Mouse (Mus musculus): ENCODE results near the gene Sass6.
"Not testable (repeated sequence)": the region's sequence is repeated elsewhere in the genome, so short reads cannot be mapped to it uniquely, and the experiment has no call there.

Gene Sass6

GRCm38 (mm10) chr3:116632971-116633370 lies 38.2 kb downstream of the Sass6 start:
- DNase-seq, result no peak

GRCm38 (mm10) chr3:116634091-116634490 lies 39.3 kb downstream of the Sass6 start:
- DNase-seq, result no peak

GRCm38 (mm10) chr3:116634853-116635252 lies 40.1 kb downstream of the Sass6 start:
- DNase-seq, result no peak

GRCm38 (mm10) chr3:116635799-116636198 lies 41.0 kb downstream of the Sass6 start:
- DNase-seq, result no peak

- DNase-seq, result no peak
These were observed 43.1 kb downstream of the Sass6 start for GRCm38 (mm10) chr3:116637693-116638476.

GRCm38 (mm10) chr3:116638572-116638971 lies 43.8 kb downstream of the Sass6 start:
- DNase-seq, result no peak

GRCm38 (mm10) chr3:116640024-116640423 lies 45.2 kb downstream of the Sass6 start:
- no peak for DNase-seq

- DNase-seq, result no peak
These were observed 47.1 kb downstream of the Sass6 start for GRCm38 (mm10) chr3:116641811-116642371.

- DNase-seq, result no peak
These were observed 47.6 kb downstream of the Sass6 start for GRCm38 (mm10) chr3:116642373-116642772.

- no peak for DNase-seq
These were observed 51.6 kb downstream of the Sass6 start for GRCm38 (mm10) chr3:116646387-116646786.

- DNase-seq, result no peak
These were observed 54.0 kb downstream of the Sass6 start for GRCm38 (mm10) chr3:116648805-116649204.

GRCm38 (mm10) chr3:116650698-116651097 lies 55.9 kb downstream of the Sass6 start:
- no peak for DNase-seq

GRCm38 (mm10) chr3:116652033-116652446 lies 57.3 kb downstream of the Sass6 start:
- no peak for DNase-seq

- no peak for DNase-seq
These were observed 58.6 kb downstream of the Sass6 start for GRCm38 (mm10) chr3:116653278-116653945.

GRCm38 (mm10) chr3:116654051-116654450 lies 59.3 kb downstream of the Sass6 start:
- DNase-seq, result not testable (repeated sequence)

- DNase-seq, result no peak
These were observed 61.6 kb downstream of the Sass6 start for GRCm38 (mm10) chr3:116656184-116656965.

- DNase-seq, result no peak
These were observed 64.3 kb downstream of the Sass6 start for GRCm38 (mm10) chr3:116658928-116659565.

- no peak for DNase-seq
These were observed 65.2 kb downstream of the Sass6 start for GRCm38 (mm10) chr3:116659856-116660430.

GRCm38 (mm10) chr3:116661288-116661869 lies 66.6 kb downstream of the Sass6 start:
- DNase-seq, result no peak

- DNase-seq, result no peak
These were observed 67.2 kb downstream of the Sass6 start for GRCm38 (mm10) chr3:116661870-116662414.

- DNase-seq, result peak; percentile 99 to 100
These were observed 67.7 kb downstream of the Sass6 start, which contains the start of gene Mfsd14a for GRCm38 (mm10) chr3:116662463-116662863. Gene Mfsd14a (minus strand): TSS chr3:116662677.

All from spleen, adult 18-20 months (tissue).